Comparison of ENCODE assay signal across 12 mouse cellular contexts in the genomic region with DNA sequence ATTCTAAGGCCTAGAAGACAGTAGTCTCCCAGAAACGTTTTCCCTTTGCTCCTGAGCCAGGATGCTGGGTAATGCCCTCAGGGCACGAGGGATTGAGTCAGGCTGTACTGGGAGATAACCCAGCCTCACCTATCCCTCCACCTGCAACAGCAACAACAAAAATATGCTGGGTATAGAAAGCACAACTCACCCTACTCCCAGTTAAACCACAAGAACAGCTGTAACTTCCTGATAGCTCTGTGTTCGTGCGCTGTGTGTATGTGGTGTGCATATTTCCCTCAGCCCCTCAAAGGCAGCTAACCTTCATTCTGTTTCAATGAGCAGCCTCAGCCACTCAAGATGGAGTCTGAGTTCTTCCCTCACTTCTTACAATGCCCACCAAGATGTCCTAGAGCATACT. TPM values are rescaled to one million over a fixed set of nuclear protein-coding genes. Genes with fewer than 3 reads are reported as not detected.
A peak's percentile ranks its signal among the peaks of the same experiment; 100 is the strongest.
DNase-seq lines count a peak whose midpoint lies in the region; ATAC-seq and TF ChIP-seq lines count a peak whose summit lies in the region.
"Had no signal": no experiment of that assay in that cellular context is flagged by ENCODE, and none has a peak within 500 bp of the region (broad histone marks: within the 10 kb centered on the region; RNA-seq: fewer than 3 reads in every experiment).

No protein-coding gene starts in this region.

- no peak overlapping the region for H3K4me2 ChIP-seq in hindbrain, embryonic 11.5 days (replicated peaks; ENCODE audit: low read depth, low read length)

- ATAC-seq in common myeloid progenitor, adult 5-6 weeks (replicated peaks; ENCODE audit: low read depth, poor library complexity, severe bottlenecking), result peak; percentile 84
- peak; percentile 78 for ATAC-seq in megakaryocyte-erythroid progenitor cell, adult 5-6 weeks (replicated peaks; ENCODE audit: low FRiP score, low TSS enrichment, poor library complexity, severe bottlenecking)
- ATAC-seq in hindbrain, embryonic 11.5 days (ENCODE audit: low FRiP score), result no peak
- ATAC-seq: hindbrain, postnatal 0 days had no signal

- peaks cover 40% of the 10 kb centered on the region for H3K4me1 ChIP-seq in heart, adult 2 months (ENCODE audit: control insufficient read depth, insufficient read depth, low read length)
- H3K4me1 ChIP-seq in hindbrain, embryonic 11.5 days (replicated peaks; ENCODE audit: control insufficient read depth, insufficient read depth, low read length), result 0 out of 2 replicates have a peak, but pooled peaks cover 3% of the 10 kb centered on the region

- intact Hi-C loops in heart, adult 2 months (cut with DNase I), result no loop called here
- intact Hi-C loops in heart, postnatal 14 days (cut with DNase I), result no loop called here

- H3K9ac ChIP-seq in heart, adult 2 months (ENCODE audit: low read depth, low read length), result no peak overlapping the region
- no peak overlapping the region for H3K9ac ChIP-seq in hindbrain, embryonic 11.5 days (ENCODE audit: low read depth, low read length)

- TF ChIP-seq EP300 in heart, adult 2 months (IDR thresholded peaks at IDR 0.05; ENCODE audit: insufficient read depth, low read depth, low read length), result no peak

- H3K4me3 ChIP-seq in heart, adult 2 months, result no peak overlapping the region
- H3K4me3 ChIP-seq in hindbrain, embryonic 11.5 days (ENCODE audit: low read depth, low read length), result no peak overlapping the region

- H3K27me3 ChIP-seq in heart, adult 2 months (ENCODE audit: control insufficient read depth, insufficient read depth, low read length), result no peaks in the 10 kb centered on the region
- H3K27me3 ChIP-seq in hindbrain, embryonic 11.5 days (ENCODE audit: control insufficient read depth, insufficient read depth, low read length), result no peaks in the 10 kb centered on the region

- DNase-seq in heart, adult 2 months, result no peak
- no peak for DNase-seq in heart, postnatal 14 days
- peak; percentile 49 for DNase-seq in 416B (ENCODE audit: low read depth)
- DNase-seq in Muller cell, postnatal 12 days (ENCODE audit: inconsistent ontology term), result no peak
- DNase-seq in hindbrain, embryonic 11.5 days (ENCODE audit: low spot score), result no peak
- no peak for DNase-seq in urinary bladder, postnatal 10 days (ENCODE audit: low spot score)
- DNase-seq: cerebellum, postnatal 14 days; lung, postnatal 36 days had no signal

- no peak for TF ChIP-seq POLR2A in heart, adult 2 months (IDR thresholded peaks at IDR 0.05; ENCODE audit: insufficient read depth, low read depth, low read length)

- H3K36me3 ChIP-seq in heart, adult 2 months (ENCODE audit: control insufficient read depth, insufficient read depth, low read length), result peaks cover 53% of the 10 kb centered on the region
- peaks cover 3% of the 10 kb centered on the region; the same call in 1 of the 2 replicates for H3K36me3 ChIP-seq in hindbrain, embryonic 11.5 days (ENCODE audit: control insufficient read depth, insufficient read depth, low read length)

- 29% methylated on average over 4 of the region's 4 CpGs for WGBS in heart, adult 2 months
- 86% methylated on average over 4 of the region's 4 CpGs for WGBS in hindbrain, embryonic 11.5 days

- peaks cover 12% of the 10 kb centered on the region for H3K79me2 ChIP-seq in heart, adult 2 months (replicated peaks; ENCODE audit: control insufficient read depth, insufficient read depth, low read length)

- H3K27ac ChIP-seq in heart, adult 2 months, result peak overlapping the region; percentile 11; the same call in 1 of the 2 replicates
- H3K27ac ChIP-seq in hindbrain, embryonic 11.5 days (ENCODE audit: low read depth, low read length), result no peak overlapping the region
- H3K27ac ChIP-seq: hindbrain, postnatal 0 days; stomach, postnatal 0 days had no signal

- TF ChIP-seq CTCF in heart, adult 2 months (IDR thresholded peaks at IDR 0.05), result no peak

- H3K9me3 ChIP-seq in hindbrain, embryonic 11.5 days (ENCODE audit: control insufficient read depth, low read length), result peaks cover 7% of the 10 kb centered on the region; the same call in 1 of the 2 replicates

RNA-seq across cellular contexts. Expression of gene Igf2r, which starts 23.7 kb away (rescaled TPM):
- 100 to 1,000 TPM in 1 of 2 experiments, 10 to 100 TPM in 1; 98.9 to 116 TPM for total RNA-seq in heart, adult 2 months (2021)
- 34.0 and 53.7 TPM in 2 replicates for polyA plus RNA-seq in heart, adult 2 months (2012; rRNA removed)
- 100 to 1,000 TPM; 131 to 132 TPM for total RNA-seq in heart, postnatal 14 days (2021)
- total RNA-seq in common myeloid progenitor, adult 5-6 weeks (2017), result 5.8 and 7.3 TPM in 2 replicates
- 10.2 and 14.0 TPM in 2 replicates for total RNA-seq in megakaryocyte-erythroid progenitor cell, adult 5-6 weeks (2014; fragmentation: Nextera tagmentation)
- total RNA-seq in megakaryocyte-erythroid progenitor cell, adult 5-6 weeks (2017), result 15.3 and 19.7 TPM in 2 replicates
- 16.9 and 18.7 TPM in 2 replicates for polyA plus RNA-seq in hindbrain, embryonic 11.5 days (2014; fragmentation: Nextera tagmentation; extraction: Ambion mirVana)

Comparison
In these comparisons a context has a peak if more than half of its experiments do, and no peak if none do; other contexts are left out.
1. RNA of gene Igf2r, which starts 23.7 kb away (total RNA-seq): 131 to 132 TPM in heart, postnatal 14 days and 98.9 to 116 TPM in heart, adult 2 months; 10.2 to 19.7 TPM in megakaryocyte-erythroid progenitor cell, adult 5-6 weeks and 5.8 to 7.3 TPM in common myeloid progenitor, adult 5-6 weeks; every median in the first group is over 4 times any median in the second.